Mouse (Mus musculus) bone marrow, adult 2 months (tissue): ENCODE measurements around the gene Slc45a2. TPM values are rescaled to one million over a fixed set of nuclear protein-coding genes. Genes with fewer than 3 reads are reported as not detected.

Source experiments
- H3K27ac ChIP-seq: fragments of 200-500 bp; 2 replicates; pipeline ENCODE4 v1.5.1; 2012; ENCODE audit warnings: low read depth, mild to moderate bottlenecking, control low read depth, inconsistent platforms, low read length; ENCODE audit not compliant: control insufficient read depth, poor library complexity, insufficient read depth
- H3K4me1 ChIP-seq: fragments of 200-500 bp; 2 replicates; pipeline ENCODE4 v1.6.1; 2011; ENCODE audit warnings: low read length; ENCODE audit not compliant: control insufficient read depth, insufficient read depth
- H3K4me3 ChIP-seq: fragments of 200-500 bp; replicated peaks from 2 replicates; pipeline ENCODE3; 2011; ENCODE audit warnings: mild to moderate bottlenecking, low read depth, low read length, control low read depth; ENCODE audit not compliant: control insufficient read depth
- CTCF ChIP-seq: fragments of 200-500 bp; IDR thresholded peaks from 2 replicates; pipeline ENCODE4 v1.5.1; 2011; ENCODE audit warnings: low read length, control low read depth; ENCODE audit not compliant: control insufficient read depth, insufficient read depth
- POLR2A ChIP-seq: fragments of 200-500 bp; IDR thresholded peaks from 2 replicates; pipeline ENCODE4 v1.6.1; 2011; ENCODE audit warnings: low read depth, mild to moderate bottlenecking, control low read depth, low read length, borderline replicate concordance; ENCODE audit not compliant: control insufficient read depth
- WGBS: fragments of 180-500 bp; shearing (Covaris S2); methylation state at CpG from one replicate; pipeline ENCODE4 v1.1.7; 2018; 5-methylcytosine and 5-hydroxymethylcytosine counted together
- polyA plus RNA-seq: library from polyadenylated mRNA; stranded (reverse); fragments of >200 nt; gene quantifications from 2 replicates; pipeline ENCODE4 v1.2.4, GENCODE M21; 2011; ENCODE audit warnings: low replicate concordance; ENCODE audit not compliant: missing spikeins, insufficient read depth, insufficient read length

The Slc45a2 gene
- not detected in 2 replicates for polyA plus RNA-seq

GRCm38 (mm10) chr15:11000421-11000820, at the start of gene Slc45a2:
Gene Slc45a2, plus strand, starts transcription at chr15:11000721.
- WGBS: 78% methylated on average over 7 of the region's 7 CpGs
- Histone ChIP-seq H3K27ac (no peak within 1 kb of the TSS), H3K4me1 (no peaks in the 10 kb centered on the region), H3K4me3 (no peak within 1 kb of the TSS)
- no peak for TF ChIP-seq POLR2A
- no peak for TF ChIP-seq CTCF

DNA sequence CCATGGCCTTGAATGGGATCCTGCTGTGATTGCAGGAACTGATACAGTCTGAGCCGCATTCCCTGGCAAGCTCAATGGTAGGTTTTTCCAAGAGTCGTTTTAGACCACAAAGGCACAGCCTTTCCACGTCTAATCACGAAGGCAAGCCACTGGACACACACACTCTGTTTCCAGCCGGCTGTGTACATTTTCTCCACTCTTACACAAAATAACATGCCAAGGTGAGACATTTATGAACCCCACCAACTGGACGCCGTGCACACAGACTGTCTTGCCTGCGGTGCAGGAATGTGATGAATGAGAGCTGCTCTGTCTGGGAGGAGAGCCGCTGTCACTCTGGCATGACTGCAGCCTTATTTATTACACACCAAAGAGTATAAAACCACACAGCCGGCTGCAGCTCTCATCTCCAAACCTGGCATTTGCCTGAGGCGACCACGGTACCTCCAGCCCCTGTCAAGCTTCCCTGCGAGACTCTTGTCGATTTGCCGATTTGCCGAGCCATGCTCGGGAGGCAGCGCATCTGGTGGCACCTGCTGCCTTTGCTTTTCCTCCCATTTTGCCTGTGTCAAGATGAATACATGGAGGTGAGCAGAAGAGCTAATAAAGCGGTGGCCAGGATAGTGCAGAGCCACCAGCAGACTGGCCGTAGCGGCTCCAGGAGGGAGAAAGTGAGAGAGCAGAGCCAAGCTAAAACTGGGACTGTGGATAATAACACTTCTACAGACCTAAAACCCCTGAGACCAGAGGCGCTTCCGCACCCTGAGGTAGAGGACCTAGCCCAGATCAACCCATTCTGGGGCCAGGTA, 48.4 kb upstream of the Slc45a2 start, which contains the start of gene C1qtnf3:
C1qtnf3 (plus strand) TSS at position 382 of the 809 bp plus-strand sequence.
- TF ChIP-seq CTCF (no peak), POLR2A (no peak)
- H3K4me3 ChIP-seq: no peak within 1 kb of the TSS
- no peaks in the 10 kb centered on the region for H3K4me1 ChIP-seq
- 80% methylated on average over 23 of the region's 23 CpGs for WGBS
- no peak within 1 kb of the TSS for H3K27ac ChIP-seq

GRCm38 (mm10) chr15:10952760-10953305, 47.7 kb upstream of the Slc45a2 start:
- H3K27ac ChIP-seq: no peak overlapping the region
- H3K4me1 ChIP-seq: no peaks in the 10 kb centered on the region
- WGBS: 58% methylated on average over 4 of the region's 4 CpGs
- H3K4me3 ChIP-seq: no peak overlapping the region
- no peak for TF ChIP-seq POLR2A
- no peak for TF ChIP-seq CTCF

DNA sequence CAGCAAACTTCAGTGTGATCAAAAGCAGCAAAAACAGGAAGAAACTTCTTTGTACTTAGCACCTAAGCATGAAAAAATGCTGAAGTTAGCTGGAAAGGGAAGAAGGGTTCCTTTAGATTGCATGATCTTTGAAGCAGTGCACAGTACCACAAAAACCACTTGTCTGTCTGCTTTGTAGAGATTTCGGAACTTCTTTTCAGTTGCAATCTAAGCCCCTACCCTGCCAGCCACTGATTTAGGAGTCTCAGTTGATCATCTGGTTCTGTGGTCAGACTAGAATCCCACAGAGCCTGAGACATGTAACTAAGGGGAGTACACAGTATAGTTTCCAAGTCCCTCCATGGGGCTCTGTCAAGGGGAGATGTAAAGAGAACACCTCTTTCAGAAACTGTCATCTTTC, 47.1 kb upstream of the Slc45a2 start:
- Histone ChIP-seq H3K4me3 (no peak overlapping the region), H3K27ac (no peak overlapping the region), H3K4me1 (no peaks in the 10 kb centered on the region)
- TF ChIP-seq POLR2A (no peak), CTCF (no peak)
- whole genome bisulfite sequencing: 0% methylated on average over 1 of the region's 1 CpGs

- H3K4me3 ChIP-seq: no peak overlapping the region
- H3K27ac ChIP-seq: no peak overlapping the region
- 71% methylated on average over 6 of the region's 6 CpGs for WGBS
- H3K4me1 ChIP-seq: no peaks in the 10 kb centered on the region
- TF ChIP-seq CTCF (no peak), POLR2A (no peak)
Measured at GRCm38 (mm10) chr15:10954381-10955016, 46.0 kb upstream of the Slc45a2 start.

DNA sequence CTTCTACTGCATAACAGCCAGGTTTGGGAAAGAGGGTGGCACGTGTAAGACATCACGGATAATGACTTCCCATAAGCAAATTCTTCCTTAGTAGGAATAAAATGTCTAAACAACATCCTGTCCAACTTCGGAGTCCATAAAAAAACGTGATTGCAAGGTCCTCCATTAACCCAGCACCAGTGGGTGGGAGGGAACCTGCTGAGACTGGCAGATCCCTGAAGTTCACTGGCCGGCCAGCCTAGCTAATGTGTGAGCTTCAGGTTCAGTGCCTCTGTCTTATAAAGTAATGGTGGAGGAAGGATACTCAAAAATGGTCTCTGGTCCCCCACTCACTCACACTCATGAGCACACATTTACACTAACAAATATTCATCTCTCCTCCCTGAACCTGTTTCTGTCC, 45.4 kb upstream of the Slc45a2 start:
- WGBS: 41% methylated on average over 5 of the region's 5 CpGs
- TF ChIP-seq CTCF: no peak
- no peak for TF ChIP-seq POLR2A
- no peak overlapping the region for H3K4me3 ChIP-seq

GRCm38 (mm10) chr15:10956706-10957105, 43.8 kb upstream of the Slc45a2 start:
- Histone ChIP-seq H3K4me1 (no peaks in the 10 kb centered on the region), H3K27ac (no peak overlapping the region), H3K4me3 (no peak overlapping the region)
- no peak for TF ChIP-seq CTCF
- no peak for TF ChIP-seq POLR2A
- WGBS: 70% methylated on average over 3 of the region's 3 CpGs

More for the DNA sequence above, 45.4 kb upstream of the Slc45a2 start:
- Histone ChIP-seq H3K27ac (no peak overlapping the region), H3K4me1 (no peaks in the 10 kb centered on the region)
